Mouse (Mus musculus): ENCODE measurements around the gene Ust.
A peak's percentile ranks its signal among the peaks of the same experiment; 100 is the strongest.

The Ust gene

GRCm38 (mm10) chr10:8498951-8499891 is 19.4 kb downstream of the Ust start:
- no peak for DNase-seq

GRCm38 (mm10) chr10:8495543-8496141 is 23.0 kb downstream of the Ust start:
- no peak for DNase-seq

- DNase-seq, result no peak
Observed at GRCm38 (mm10) chr10:8491909-8492591, 26.6 kb downstream of the Ust start.

GRCm38 (mm10) chr10:8487388-8487787 is 31.2 kb downstream of the Ust start:
- no peak for DNase-seq

GRCm38 (mm10) chr10:8484487-8484886 is 34.1 kb downstream of the Ust start:
- no peak for DNase-seq

GRCm38 (mm10) chr10:8482779-8483178 is 35.8 kb downstream of the Ust start:
- DNase-seq, result no peak

GRCm38 (mm10) chr10:8479779-8480178 is 38.8 kb downstream of the Ust start:
- no peak for DNase-seq

- DNase-seq, result no peak
Observed at GRCm38 (mm10) chr10:8477936-8478335, 40.7 kb downstream of the Ust start.

- DNase-seq, result no peak
Observed at GRCm38 (mm10) chr10:8471995-8472394, 46.6 kb downstream of the Ust start.

- DNase-seq, result no peak
Observed at GRCm38 (mm10) chr10:8471012-8471411, 47.6 kb downstream of the Ust start.

GRCm38 (mm10) chr10:8469516-8469915 is 49.1 kb downstream of the Ust start:
- no peak for DNase-seq

GRCm38 (mm10) chr10:8468651-8469386 is 49.8 kb downstream of the Ust start:
- DNase-seq, result no peak

GRCm38 (mm10) chr10:8465918-8466317 is 52.7 kb downstream of the Ust start:
- no peak for DNase-seq

- no peak for DNase-seq
Observed at GRCm38 (mm10) chr10:8465216-8465615, 53.4 kb downstream of the Ust start.

GRCm38 (mm10) chr10:8461372-8461771 is 57.3 kb downstream of the Ust start:
- DNase-seq, result no peak

GRCm38 (mm10) chr10:8454711-8455110 is 63.9 kb downstream of the Ust start:
- DNase-seq, result no peak

- no peak for DNase-seq
Observed at GRCm38 (mm10) chr10:8447681-8448080, 70.9 kb downstream of the Ust start.

GRCm38 (mm10) chr10:8446972-8447371 is 71.7 kb downstream of the Ust start:
- no peak for DNase-seq

GRCm38 (mm10) chr10:8444052-8444451 is 74.6 kb downstream of the Ust start:
- no peak for DNase-seq

GRCm38 (mm10) chr10:8431857-8432256 is 86.8 kb downstream of the Ust start:
- DNase-seq, result peak; percentile 9 to 18

- peak in 1 of 2 experiments; percentile 10 for DNase-seq
Observed at GRCm38 (mm10) chr10:8428787-8429778, 89.5 kb downstream of the Ust start.

Measured in kidney, postnatal 4 days (tissue).